Mouse (Mus musculus) liver, postnatal 0 days (tissue): ENCODE measurements around the gene Hjurp.

Experiments used
- CTCF ChIP-seq: sonication (generic); IDR thresholded peaks from 2 replicates; pipeline ENCODE4 v1.5.1; 2016; ENCODE audit warnings: antibody characterized with exemption, low read depth
- EP300 ChIP-seq: IDR thresholded peaks from 2 replicates; pipeline ENCODE4 v1.6.1; 2016; ENCODE audit warnings: antibody characterized with exemption, low read depth, mild to moderate bottlenecking

- TF ChIP-seq CTCF = no peak
- no peak for TF ChIP-seq EP300
Measured at GRCm38 (mm10) chr1:88218591-88218990, 58.8 kb downstream of the Hjurp start.
